Mouse (Mus musculus) limb, embryonic 13.5 days (tissue): ENCODE measurements around the gene Ahcyl2. TPM values are rescaled to one million over a fixed set of nuclear protein-coding genes. Genes with fewer than 3 reads are reported as not detected.

ENCODE experiments used
- ATAC-seq: fragments of 200-750 bp; cut with Nextera tagmentation; 2 replicates; pipeline ENCODE4 v1.8.0; 2017; ENCODE audit warnings: low read depth, moderate number of reproducible peaks, moderate TSS enrichment; ENCODE audit not compliant: low FRiP score
- H3K27ac ChIP-seq: fragments of 300-500 bp; sonication (generic); 2 replicates; pipeline ENCODE4 v1.5.1; 2015; ENCODE audit warnings: inconsistent platforms, mild to moderate bottlenecking, moderate library complexity
- H3K27me3 ChIP-seq: fragments of 300-500 bp; sonication (generic); 2 replicates; pipeline ENCODE4 v1.6.1; 2015; ENCODE audit warnings: mild to moderate bottlenecking, inconsistent platforms
- H3K36me3 ChIP-seq: fragments of 300-500 bp; sonication (generic); 2 replicates; pipeline ENCODE4 v1.6.1; 2015; ENCODE audit warnings: inconsistent platforms, mild to moderate bottlenecking, moderate library complexity
- H3K4me1 ChIP-seq: fragments of 300-500 bp; sonication (generic); 2 replicates; pipeline ENCODE4 v1.6.1; 2015; ENCODE audit warnings: inconsistent platforms
- H3K4me2 ChIP-seq: fragments of 300-500 bp; sonication (generic); replicated peaks from 2 replicates; pipeline ENCODE4 v1.6.1; 2015; ENCODE audit warnings: inconsistent platforms, mild to moderate bottlenecking, moderate library complexity
- H3K4me3 ChIP-seq: fragments of 300-500 bp; sonication (generic); 2 replicates; pipeline ENCODE4 v1.5.1; 2015; ENCODE audit warnings: moderate library complexity, mild to moderate bottlenecking, inconsistent platforms
- H3K9ac ChIP-seq: fragments of 300-500 bp; sonication (generic); 2 replicates; pipeline ENCODE4 v1.6.1; 2015; ENCODE audit warnings: mild to moderate bottlenecking, inconsistent platforms
- H3K9me3 ChIP-seq: fragments of 300-500 bp; sonication (generic); 2 replicates; pipeline ENCODE4 v1.6.1; 2016; ENCODE audit warnings: inconsistent platforms
- WGBS: fragments of 180-500 bp; shearing (Covaris S2); methylation state at CpG from one replicate; pipeline ENCODE4 v1.1.7; 2015; 5-methylcytosine and 5-hydroxymethylcytosine counted together
- polyA plus RNA-seq: library from polyadenylated mRNA; unstranded; fragments of >200 nt; fragmentation: Nextera tagmentation; extraction: Ambion mirVana; gene quantifications from 2 replicates; pipeline ENCODE4 v1.2.1, GENCODE M21; 2015

Gene Ahcyl2
- polyA plus RNA-seq, 1 experiment from 2014 or later, result 20.2 TPM

DNA sequence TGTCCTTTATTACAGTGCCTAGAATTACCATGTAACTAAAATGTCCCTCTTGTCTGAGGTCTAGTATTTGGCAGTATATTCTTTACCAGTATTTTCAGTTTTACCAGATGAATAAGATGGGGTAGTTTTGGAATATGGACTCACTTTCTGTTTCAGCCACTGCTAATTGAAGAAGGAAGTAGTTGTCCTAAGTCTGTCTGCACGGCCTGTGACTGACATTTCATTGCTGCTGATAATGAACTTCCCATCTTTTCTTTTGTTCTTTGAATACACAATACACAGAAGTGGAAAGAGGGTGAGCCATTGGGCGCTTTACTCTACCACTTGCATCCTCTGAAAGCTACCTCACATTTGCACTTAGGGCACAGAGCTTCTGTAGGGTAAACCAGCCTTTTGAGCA, 134.4 kb downstream of the Ahcyl2 start:
- ATAC-seq, result no peak
- Histone ChIP-seq H3K27me3 (no peaks in the 10 kb centered on the region), H3K9ac (no peak overlapping the region), H3K36me3 (peaks cover 47% of the 10 kb centered on the region), H3K9me3 (no peaks in the 10 kb centered on the region), H3K27ac (no peak overlapping the region), H3K4me2 (no peak overlapping the region), H3K4me3 (no peak overlapping the region), H3K4me1 (no peaks in the 10 kb centered on the region)
- 83% methylated on average over 2 of the region's 2 CpGs for WGBS

DNA sequence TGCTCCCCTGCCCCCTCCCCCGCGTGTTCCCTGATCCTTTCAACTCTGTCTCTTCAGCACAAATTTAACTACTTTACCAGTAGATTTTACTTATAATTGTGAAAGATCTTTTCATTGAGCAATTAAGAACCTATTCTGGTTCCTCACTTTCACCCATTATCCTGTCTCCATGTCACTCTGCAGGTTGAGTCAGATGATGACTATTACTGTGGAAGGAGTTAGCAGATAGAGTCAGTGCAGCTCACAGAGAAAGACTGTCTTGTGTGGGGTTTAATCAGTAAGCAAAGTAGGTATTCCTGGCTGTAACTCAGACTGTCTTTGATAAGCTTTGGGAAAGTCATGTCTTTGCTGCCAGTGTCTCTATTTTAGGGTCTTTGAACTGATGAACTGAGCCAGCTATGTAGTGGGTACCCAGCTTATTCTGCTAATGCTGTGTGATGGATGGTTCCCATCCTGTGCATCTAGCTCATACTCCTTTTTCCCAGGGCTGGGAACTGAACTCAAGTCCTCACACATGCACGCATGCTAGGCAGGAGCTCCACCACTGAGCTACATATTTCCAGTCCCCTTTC, 135.6 kb downstream of the Ahcyl2 start:
- Histone ChIP-seq H3K9me3 (no peaks in the 10 kb centered on the region), H3K4me3 (no peak overlapping the region), H3K27ac (no peak overlapping the region), H3K9ac (no peak overlapping the region), H3K36me3 (peaks cover 43% of the 10 kb centered on the region), H3K4me1 (no peaks in the 10 kb centered on the region), H3K4me2 (no peak overlapping the region), H3K27me3 (no peaks in the 10 kb centered on the region)
- no peak for ATAC-seq
- WGBS, result 92% methylated on average over 3 of the region's 3 CpGs

DNA sequence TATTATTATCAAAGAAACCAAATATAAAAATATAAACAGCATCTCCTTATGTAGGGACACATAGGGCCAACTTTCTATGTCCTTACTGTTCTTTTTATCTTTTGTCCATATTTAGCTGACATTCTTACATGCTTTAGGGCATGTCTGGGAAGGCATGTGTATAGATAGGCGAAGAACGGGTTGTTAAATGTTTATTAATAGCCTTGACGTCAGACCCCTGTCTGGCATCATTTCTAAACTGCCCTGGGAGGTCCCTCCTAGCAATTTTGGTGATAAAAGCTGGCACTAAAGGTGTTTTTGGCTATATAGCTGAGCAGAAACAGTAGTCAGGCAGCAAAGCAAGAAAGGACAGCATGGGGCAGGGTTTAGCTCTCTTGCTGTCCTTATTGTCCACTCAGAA, 136.5 kb downstream of the Ahcyl2 start:
- no peak for ATAC-seq
- Histone ChIP-seq H3K9ac (no peak overlapping the region), H3K4me3 (no peak overlapping the region), H3K36me3 (peaks cover 50% of the 10 kb centered on the region), H3K9me3 (no peaks in the 10 kb centered on the region), H3K27me3 (no peaks in the 10 kb centered on the region), H3K27ac (no peak overlapping the region), H3K4me1 (no peaks in the 10 kb centered on the region), H3K4me2 (no peak overlapping the region)
- WGBS, result 59% methylated on average over 3 of the region's 3 CpGs

DNA sequence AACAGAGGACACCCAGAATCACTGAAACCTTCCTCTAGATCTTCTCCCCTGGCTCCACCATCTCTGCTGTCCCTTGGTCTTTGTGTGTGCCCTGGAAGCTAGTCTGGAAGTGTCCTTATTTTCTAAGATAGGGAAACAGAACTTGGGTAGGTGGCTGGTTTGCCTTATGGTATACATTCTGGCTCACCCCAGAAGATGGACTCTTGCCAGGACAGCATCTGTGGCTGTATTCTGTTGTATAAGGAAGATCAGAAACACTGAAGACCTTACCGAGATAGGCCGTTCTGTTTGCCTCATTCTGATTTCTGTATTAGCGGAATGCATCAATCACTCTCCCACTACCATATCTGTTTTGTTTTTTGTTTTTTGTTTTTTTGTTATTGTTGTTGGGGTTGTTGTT, 142.8 kb downstream of the Ahcyl2 start:
- no peak for ATAC-seq
- no peak overlapping the region for H3K27ac ChIP-seq
- no peak overlapping the region for H3K9ac ChIP-seq
- whole genome bisulfite sequencing, result 90% methylated on average over 3 of the region's 3 CpGs
- no peak overlapping the region for H3K4me3 ChIP-seq
- H3K27me3 ChIP-seq, result peaks cover 8% of the 10 kb centered on the region
- peaks cover 42% of the 10 kb centered on the region for H3K36me3 ChIP-seq
- H3K4me2 ChIP-seq, result no peak overlapping the region
- no peaks in the 10 kb centered on the region for H3K9me3 ChIP-seq
- H3K4me1 ChIP-seq, result no peaks in the 10 kb centered on the region

DNA sequence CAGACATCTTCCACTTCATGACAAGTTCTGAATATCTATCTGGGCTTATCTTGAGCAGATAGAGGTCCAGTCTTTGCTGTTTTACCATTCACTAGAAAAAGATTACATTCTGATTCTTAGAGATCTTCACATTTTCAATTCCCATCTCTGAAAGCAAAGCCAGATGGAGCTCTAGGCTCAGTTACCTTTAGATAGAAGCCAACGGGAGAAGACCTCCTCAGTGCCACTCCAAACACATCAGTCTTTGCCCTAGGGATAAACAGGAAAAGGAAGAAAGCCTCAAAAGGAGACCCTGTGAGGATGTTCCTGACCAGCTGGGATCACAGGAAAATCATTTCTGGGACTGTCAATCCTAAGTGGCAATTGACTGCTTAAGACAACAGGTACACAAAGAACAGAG, 145.9 kb downstream of the Ahcyl2 start:
- Histone ChIP-seq H3K27ac (no peak overlapping the region), H3K4me2 (no peak overlapping the region), H3K36me3 (peaks cover 27% of the 10 kb centered on the region), H3K9me3 (no peaks in the 10 kb centered on the region), H3K9ac (no peak overlapping the region), H3K4me3 (no peak overlapping the region), H3K4me1 (peaks cover 12% of the 10 kb centered on the region), H3K27me3 (peaks cover 26% of the 10 kb centered on the region)
- WGBS, result 33% methylated on average over 1 of the region's 1 CpGs
- ATAC-seq, result no peak

DNA sequence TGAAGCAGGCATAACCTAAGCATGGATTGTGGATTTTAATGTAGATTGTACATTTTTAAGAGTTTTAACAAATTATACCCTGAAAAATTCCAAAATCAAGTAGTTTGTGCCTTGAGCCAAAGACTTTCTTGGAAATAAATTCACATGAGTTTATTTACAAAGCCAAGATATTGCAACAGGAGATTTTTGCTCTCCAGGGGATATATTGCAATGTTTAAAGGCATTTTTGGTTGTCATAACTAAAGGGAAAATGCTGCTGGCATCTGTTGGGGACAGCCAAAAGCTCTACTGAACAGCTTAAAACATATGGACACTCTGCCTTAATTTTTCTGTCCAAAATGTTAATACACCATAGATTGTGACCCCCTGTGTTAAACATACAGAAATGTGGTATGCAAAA, 146.3 kb downstream of the Ahcyl2 start:
- Histone ChIP-seq H3K36me3 (peaks cover 22% of the 10 kb centered on the region), H3K4me2 (no peak overlapping the region), H3K9me3 (no peaks in the 10 kb centered on the region), H3K4me3 (no peak overlapping the region), H3K27me3 (peaks cover 31% of the 10 kb centered on the region), H3K27ac (no peak overlapping the region), H3K9ac (no peak overlapping the region), H3K4me1 (peaks cover 12% of the 10 kb centered on the region)
- no peak for ATAC-seq

DNA sequence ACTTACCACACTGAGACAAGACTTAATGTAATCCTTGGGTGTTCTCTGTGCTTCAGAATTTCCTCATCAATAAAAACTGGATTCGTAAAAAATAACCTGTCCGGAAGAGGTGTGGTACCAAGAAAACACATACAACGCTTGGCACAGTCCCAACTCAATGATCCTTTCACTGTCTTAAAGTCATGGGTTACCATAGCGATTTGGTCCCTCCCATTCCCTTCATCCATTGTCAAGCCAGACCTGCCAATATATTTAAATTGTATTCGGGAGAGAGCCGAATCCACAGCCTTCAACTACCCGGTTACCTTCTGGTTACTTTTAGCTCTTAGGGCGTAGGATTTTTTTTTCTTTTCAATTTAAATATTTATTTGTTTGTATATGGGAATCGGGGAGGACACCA, 148.0 kb downstream of the Ahcyl2 start:
- peaks cover 12% of the 10 kb centered on the region for H3K4me1 ChIP-seq
- peaks cover 32% of the 10 kb centered on the region for H3K27me3 ChIP-seq
- 40% methylated on average over 9 of the region's 9 CpGs for WGBS
- H3K27ac ChIP-seq, result no peak overlapping the region
- no peak overlapping the region for H3K9ac ChIP-seq
- H3K4me3 ChIP-seq, result no peak overlapping the region
- H3K36me3 ChIP-seq, result peaks cover 6% of the 10 kb centered on the region
- no peak overlapping the region for H3K4me2 ChIP-seq
- H3K9me3 ChIP-seq, result no peaks in the 10 kb centered on the region
- ATAC-seq, result no peak

DNA sequence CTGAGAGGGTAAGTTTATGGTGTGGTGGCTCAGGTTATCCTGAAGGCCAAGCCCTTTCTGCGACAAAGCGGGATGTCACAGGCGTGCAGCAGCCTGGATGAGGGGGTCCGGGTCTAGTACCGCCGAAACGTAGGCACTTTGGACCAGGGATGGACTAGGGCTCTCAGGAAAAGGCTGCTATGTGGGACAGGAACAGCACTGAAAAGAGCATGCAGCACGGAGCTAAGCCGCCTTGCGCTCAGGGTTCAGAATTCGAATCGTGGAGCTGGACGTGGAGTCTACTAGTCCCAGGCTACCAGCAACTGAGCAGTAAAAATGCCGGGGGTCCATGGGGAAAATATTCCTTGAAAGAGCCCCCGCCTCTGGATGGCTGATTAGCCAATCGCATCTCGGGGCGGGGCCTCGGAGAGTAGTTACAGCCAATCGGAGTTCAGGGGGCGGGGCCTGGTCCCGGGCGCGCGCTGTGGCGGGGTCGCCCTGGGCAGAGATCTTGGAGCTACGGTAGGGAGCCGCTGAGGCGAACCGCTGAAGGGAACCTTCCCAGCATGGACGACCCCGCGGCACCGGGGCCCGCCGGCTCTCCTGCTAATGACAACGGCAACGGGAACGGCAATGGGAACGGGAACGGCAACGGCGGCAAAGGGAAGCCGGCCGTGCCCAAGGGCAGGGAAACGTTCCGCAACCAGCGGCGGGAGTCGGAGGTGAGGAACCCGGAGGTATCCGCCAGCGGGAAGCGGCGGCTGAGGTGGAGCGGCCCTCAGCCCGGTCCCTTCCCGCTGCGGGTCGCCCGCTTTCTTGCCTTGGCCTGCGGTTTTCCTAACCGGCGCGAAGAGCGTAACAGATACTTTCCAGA, 148.9 kb downstream of the Ahcyl2 start, which contains the start of gene Strip2:
TSS of gene Strip2 (plus strand) at position 483 of the 853 bp plus-strand sequence.
- peak within 1 kb of the TSS; percentile 15; the same call in 1 of the 2 replicates for H3K27ac ChIP-seq
- peak; percentile 99 for ATAC-seq
- H3K36me3 ChIP-seq, result no peaks in the 10 kb centered on the region
- H3K9ac ChIP-seq, result peak within 1 kb of the TSS; percentile 66
- WGBS, result under 1% methylated on average over 67 of the region's 67 CpGs
- no peaks in the 10 kb centered on the region for H3K9me3 ChIP-seq
- H3K4me3 ChIP-seq, result peak within 1 kb of the TSS; percentile 78
- peaks cover 12% of the 10 kb centered on the region for H3K4me1 ChIP-seq
- peak within 1 kb of the TSS; percentile 92 for H3K4me2 ChIP-seq
- peaks cover 32% of the 10 kb centered on the region for H3K27me3 ChIP-seq

DNA sequence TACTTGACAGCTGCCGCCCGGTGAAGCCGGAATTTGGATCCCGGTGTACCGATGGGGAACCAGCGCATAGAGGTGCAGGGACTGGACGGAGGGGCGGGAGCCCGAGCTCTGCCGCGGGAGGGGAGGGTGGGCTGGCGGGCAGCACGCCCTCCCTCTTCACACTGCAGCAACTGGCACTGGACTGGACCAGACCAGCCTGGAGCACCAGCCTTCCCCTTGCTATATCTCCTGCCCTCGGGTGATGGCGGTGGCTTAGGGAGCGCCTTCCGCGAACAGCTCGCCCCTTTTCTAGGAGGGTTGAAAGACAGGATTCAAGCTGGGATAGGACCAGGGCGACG, 149.5 kb downstream of the Ahcyl2 start:
- Histone ChIP-seq H3K4me2 (peak overlapping the region; percentile 92), H3K36me3 (no peaks in the 10 kb centered on the region), H3K27ac (no peak overlapping the region), H3K4me3 (peak overlapping the region; percentile 78), H3K9me3 (no peaks in the 10 kb centered on the region), H3K4me1 (peaks cover 12% of the 10 kb centered on the region), H3K27me3 (peaks cover 32% of the 10 kb centered on the region), H3K9ac (peak overlapping the region; percentile 66)
- under 1% methylated on average over 21 of the region's 21 CpGs for whole genome bisulfite sequencing
- ATAC-seq, result peak; percentile 75

DNA sequence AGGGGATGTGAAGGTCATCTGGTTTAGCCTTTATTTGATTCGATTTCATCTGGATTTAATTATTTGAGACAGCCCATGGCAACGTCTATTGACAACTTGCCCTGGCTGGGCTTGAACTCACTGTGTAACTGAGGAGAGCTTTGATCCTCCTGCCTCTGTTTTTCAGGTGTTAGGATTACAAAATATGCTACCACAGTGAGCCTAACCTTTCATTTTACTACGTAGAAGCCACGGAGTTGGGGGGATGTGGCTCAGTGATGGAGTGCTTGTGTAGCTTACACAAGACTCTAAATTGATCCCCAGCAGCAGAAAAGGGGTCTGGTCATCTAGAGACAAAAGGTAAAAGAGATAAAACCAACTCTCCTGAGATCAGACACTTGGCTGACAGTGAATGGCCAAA, 150.1 kb downstream of the Ahcyl2 start:
- no peak overlapping the region for H3K9ac ChIP-seq
- peaks cover 32% of the 10 kb centered on the region for H3K27me3 ChIP-seq
- no peak for ATAC-seq
- H3K4me1 ChIP-seq, result peaks cover 12% of the 10 kb centered on the region
- H3K9me3 ChIP-seq, result no peaks in the 10 kb centered on the region
- peak overlapping the region; percentile 78 for H3K4me3 ChIP-seq
- H3K4me2 ChIP-seq, result peak overlapping the region; percentile 92
- no peak overlapping the region for H3K27ac ChIP-seq
- WGBS, result 27% methylated on average over 4 of the region's 4 CpGs
- H3K36me3 ChIP-seq, result no peaks in the 10 kb centered on the region

DNA sequence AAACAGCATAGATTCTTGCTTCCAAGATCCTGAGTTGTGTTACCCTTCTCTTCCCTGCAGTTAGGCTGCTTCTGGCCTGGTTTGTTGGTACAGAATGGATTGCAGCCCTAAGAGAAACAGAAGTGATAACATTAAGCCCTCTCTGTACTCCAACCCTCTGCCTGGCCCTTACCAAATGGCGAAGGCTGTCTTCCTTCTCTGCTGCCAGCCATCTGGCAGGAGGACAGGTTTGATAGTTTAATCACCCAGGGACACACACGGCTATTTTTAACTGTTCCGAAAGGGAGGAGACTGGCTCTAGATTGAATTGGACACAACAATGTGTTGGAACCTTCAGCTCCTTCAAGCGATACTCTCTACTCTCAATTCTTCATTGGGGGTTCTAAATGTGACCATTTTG, 155.7 kb downstream of the Ahcyl2 start:
- 62% methylated on average over 4 of the region's 4 CpGs for WGBS
- no peak for ATAC-seq

DNA sequence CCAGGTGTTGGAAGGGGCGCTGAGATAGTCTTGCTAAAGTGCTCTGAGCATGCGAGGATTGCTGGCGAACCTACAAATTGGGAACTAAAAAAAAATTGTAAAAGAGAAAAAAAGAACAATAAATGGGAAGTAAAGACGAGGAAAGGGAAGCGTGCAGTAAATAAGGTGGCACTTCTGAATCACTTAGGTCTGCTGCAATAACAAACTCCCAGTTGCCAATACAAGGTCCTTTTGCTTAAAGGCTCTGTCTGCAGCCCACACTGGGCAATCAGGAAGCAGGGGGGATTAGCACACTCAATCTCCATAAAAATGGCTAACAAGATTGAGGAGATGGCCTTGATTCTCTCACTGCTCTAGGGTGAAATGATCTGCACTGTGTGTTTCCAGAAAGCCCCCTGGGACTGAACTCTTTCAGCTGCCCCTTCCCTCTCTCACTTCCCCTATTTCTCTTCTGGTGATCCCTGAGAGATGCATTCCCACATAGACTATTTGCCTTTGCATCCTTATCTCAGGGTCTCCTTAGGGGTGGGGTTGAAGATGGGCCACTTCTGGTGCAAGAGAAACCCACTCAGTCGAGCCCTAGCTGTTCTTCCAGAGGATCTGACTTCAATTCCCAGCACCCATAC, 157.9 kb downstream of the Ahcyl2 start:
- H3K4me1 ChIP-seq, result no peaks in the 10 kb centered on the region
- no peaks in the 10 kb centered on the region for H3K27me3 ChIP-seq
- no peak overlapping the region for H3K4me3 ChIP-seq
- no peak overlapping the region for H3K9ac ChIP-seq
- H3K36me3 ChIP-seq, result no peaks in the 10 kb centered on the region
- H3K27ac ChIP-seq, result no peak overlapping the region
- ATAC-seq, result no peak
- 53% methylated on average over 6 of the region's 6 CpGs for WGBS
- H3K4me2 ChIP-seq, result no peak overlapping the region
- H3K9me3 ChIP-seq, result no peaks in the 10 kb centered on the region

More for the DNA sequence above, 155.7 kb downstream of the Ahcyl2 start:
- no peak overlapping the region for H3K9ac ChIP-seq
- no peak overlapping the region for H3K27ac ChIP-seq
- no peak overlapping the region for H3K4me3 ChIP-seq
- H3K9me3 ChIP-seq, result no peaks in the 10 kb centered on the region
- H3K36me3 ChIP-seq, result no peaks in the 10 kb centered on the region
- no peaks in the 10 kb centered on the region for H3K4me1 ChIP-seq
- peaks cover 7% of the 10 kb centered on the region; the same call in 1 of the 2 replicates for H3K27me3 ChIP-seq
- no peak overlapping the region for H3K4me2 ChIP-seq
